Mouse (Mus musculus): ENCODE results near the gene Rhox2a. TPM values are rescaled to one million over a fixed set of nuclear protein-coding genes. Genes with fewer than 3 reads are reported as not detected.

The Rhox2a gene
- not detected for polyA plus RNA-seq (2014; fragmentation: Illumina TruSeq; extraction: RNeasy Lipid Tissue Mini Kit (QIAGEN cat#74804); ENCODE audit: low replicate concordance)

DNA sequence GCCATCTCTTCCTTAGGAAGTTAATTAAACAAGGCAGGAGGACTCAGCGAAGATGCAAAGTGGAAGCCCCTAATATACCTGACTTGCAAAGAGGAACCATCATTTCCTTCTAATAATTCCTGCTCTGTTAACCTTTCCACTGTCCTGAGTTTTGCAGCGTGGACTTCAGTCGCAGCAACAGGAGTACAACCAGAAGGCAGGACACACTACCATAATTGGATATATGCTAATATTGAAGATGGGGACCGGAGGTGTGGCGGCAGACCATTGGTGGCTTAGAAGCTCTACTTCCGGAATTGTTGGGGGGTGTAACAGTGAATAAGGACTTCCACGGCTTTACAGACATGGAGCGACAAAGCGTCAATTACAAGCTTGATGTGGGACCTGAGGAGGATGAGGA lies at the start of gene Rhox2a:
TSS of gene Rhox2a (plus strand) at position 301 of the 400 bp plus-strand sequence.

DNA sequence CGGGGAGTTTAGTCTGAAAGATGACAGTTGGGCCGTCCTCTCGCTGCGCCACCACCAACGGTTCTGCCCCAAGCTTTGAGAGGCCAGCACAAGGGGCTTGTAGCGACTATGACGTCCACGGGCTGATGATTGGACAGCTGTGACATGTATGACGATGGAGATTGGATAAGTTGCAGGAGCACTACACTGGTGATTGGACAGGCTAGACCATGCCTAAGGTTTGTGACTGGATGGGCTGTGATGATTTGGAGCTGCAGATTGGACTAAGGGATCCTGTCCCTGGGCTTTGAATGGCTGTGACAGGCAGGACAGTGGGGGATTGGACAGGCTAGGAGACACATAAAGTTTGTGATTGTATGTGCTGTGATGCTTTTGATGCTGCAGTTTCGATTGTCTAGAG lies 33.8 kb upstream of the Rhox2a start, which contains the start of gene Gm9:
TSS of gene Gm9 (minus strand) at position 101 of the 400 bp plus-strand sequence.

DNA sequence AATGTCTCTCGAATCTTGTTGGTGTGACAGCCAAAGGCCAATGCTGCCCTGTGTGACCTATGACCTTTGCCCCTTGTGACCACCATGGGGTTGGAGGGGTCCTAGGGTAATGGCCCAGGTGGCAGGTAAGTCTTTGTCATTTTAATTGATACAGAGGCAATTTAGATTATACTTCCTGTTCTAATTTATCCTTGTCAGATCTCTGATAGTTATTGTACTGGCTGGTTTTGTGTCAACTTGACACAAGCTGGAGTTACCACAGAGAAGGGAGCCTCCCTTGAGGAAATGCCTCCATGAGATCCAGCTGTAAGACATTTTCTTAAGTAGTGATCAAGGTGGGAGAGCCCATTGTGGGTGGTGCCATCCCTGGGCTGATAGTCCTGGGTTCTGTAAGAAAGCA lies 22.6 kb upstream of the Rhox2a start, which contains the start of gene Rhox1:
TSS of gene Rhox1 (minus strand) at position 101 of the 400 bp plus-strand sequence.

DNA sequence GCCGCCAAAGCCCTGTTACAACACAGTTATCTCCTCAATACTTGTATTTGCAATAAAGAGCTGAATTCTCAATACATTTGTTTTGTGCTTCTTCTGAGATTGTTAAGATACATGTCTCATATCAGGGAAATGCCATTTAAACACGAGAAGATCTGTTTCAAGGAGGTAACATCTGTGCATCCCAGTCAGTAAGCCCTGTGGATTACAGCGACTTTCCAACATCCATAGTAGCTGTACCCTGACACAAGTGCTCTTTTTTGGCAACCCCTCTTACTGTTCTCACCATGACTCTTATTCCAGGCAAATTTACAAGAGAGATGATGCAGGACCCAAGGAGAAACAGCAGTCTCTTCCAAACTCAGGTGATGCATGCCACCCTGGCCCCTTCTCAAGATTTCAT lies 4.8 kb downstream of the Rhox2a start, which contains the start of gene Rhox3a:
TSS of gene Rhox3a (plus strand) at position 301 of the 400 bp plus-strand sequence.

DNA sequence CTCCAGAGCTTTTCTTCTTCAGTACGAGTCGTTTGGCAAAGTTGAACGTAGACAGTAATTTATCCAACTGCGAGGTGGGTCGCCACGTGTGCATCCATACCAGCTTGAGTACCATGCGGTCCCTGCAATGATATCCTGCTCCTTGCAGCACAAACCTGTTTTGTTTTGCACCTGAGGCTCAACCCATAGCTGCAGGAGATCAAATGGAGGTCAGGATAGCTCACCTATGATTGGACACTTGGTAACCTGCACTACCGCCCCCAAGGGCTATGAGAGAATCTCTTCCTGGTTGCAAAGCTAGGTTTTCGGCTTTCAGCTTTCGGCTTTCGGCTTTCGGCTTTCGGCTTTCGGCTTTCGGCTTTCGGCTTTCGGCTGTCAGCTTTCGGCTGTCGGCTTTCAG lies 20.3 kb downstream of the Rhox2a start, which contains the start of gene Rhox4a:
TSS of gene Rhox4a (plus strand) at position 301 of the 400 bp plus-strand sequence.

Other genes starting within 250 kb of the Rhox2a start
- gene Sowahd, start 196.1 kb upstream of the Rhox2a start, polyA plus RNA-seq (2014; fragmentation: Illumina TruSeq; extraction: RNeasy Lipid Tissue Mini Kit (QIAGEN cat#74804); ENCODE audit: low replicate concordance) = not detected
- gene Rpl39, start 159.6 kb upstream of the Rhox2a start, polyA plus RNA-seq (2014; fragmentation: Illumina TruSeq; extraction: RNeasy Lipid Tissue Mini Kit (QIAGEN cat#74804); ENCODE audit: low replicate concordance) = 805 TPM
- gene Upf3b, start 134.7 kb upstream of the Rhox2a start, polyA plus RNA-seq (2014; fragmentation: Illumina TruSeq; extraction: RNeasy Lipid Tissue Mini Kit (QIAGEN cat#74804); ENCODE audit: low replicate concordance) = 94.7 TPM
- gene Nkap, start 118.2 kb upstream of the Rhox2a start, polyA plus RNA-seq (2014; fragmentation: Illumina TruSeq; extraction: RNeasy Lipid Tissue Mini Kit (QIAGEN cat#74804); ENCODE audit: low replicate concordance) = 50.7 TPM
- gene Akap14, start 76.1 kb upstream of the Rhox2a start, polyA plus RNA-seq (2014; fragmentation: Illumina TruSeq; extraction: RNeasy Lipid Tissue Mini Kit (QIAGEN cat#74804); ENCODE audit: low replicate concordance) = 0.56 TPM
- 344 TPM for gene Ndufa1, start 53.8 kb upstream of the Rhox2a start, polyA plus RNA-seq (2014; fragmentation: Illumina TruSeq; extraction: RNeasy Lipid Tissue Mini Kit (QIAGEN cat#74804); ENCODE audit: low replicate concordance)
- 0.37 TPM for gene Rnf113a1, start 53.7 kb upstream of the Rhox2a start, polyA plus RNA-seq (2014; fragmentation: Illumina TruSeq; extraction: RNeasy Lipid Tissue Mini Kit (QIAGEN cat#74804); ENCODE audit: low replicate concordance)
- not detected for gene Gm9, start 33.9 kb upstream of the Rhox2a start, polyA plus RNA-seq (2014; fragmentation: Illumina TruSeq; extraction: RNeasy Lipid Tissue Mini Kit (QIAGEN cat#74804); ENCODE audit: low replicate concordance)
- not detected for gene Rhox1, start 22.7 kb upstream of the Rhox2a start, polyA plus RNA-seq (2014; fragmentation: Illumina TruSeq; extraction: RNeasy Lipid Tissue Mini Kit (QIAGEN cat#74804); ENCODE audit: low replicate concordance)
- gene Rhox3a, start 4.9 kb downstream of the Rhox2a start, polyA plus RNA-seq (2014; fragmentation: Illumina TruSeq; extraction: RNeasy Lipid Tissue Mini Kit (QIAGEN cat#74804); ENCODE audit: low replicate concordance) = not detected
- not detected for gene Rhox4a, start 20.4 kb downstream of the Rhox2a start, polyA plus RNA-seq (2014; fragmentation: Illumina TruSeq; extraction: RNeasy Lipid Tissue Mini Kit (QIAGEN cat#74804); ENCODE audit: low replicate concordance)
- not detected for gene Rhox3a2, start 135.1 kb downstream of the Rhox2a start, polyA plus RNA-seq (2014; fragmentation: Illumina TruSeq; extraction: RNeasy Lipid Tissue Mini Kit (QIAGEN cat#74804); ENCODE audit: low replicate concordance)
- gene Rhox4a2, start 145.9 kb downstream of the Rhox2a start, polyA plus RNA-seq (2014; fragmentation: Illumina TruSeq; extraction: RNeasy Lipid Tissue Mini Kit (QIAGEN cat#74804); ENCODE audit: low replicate concordance) = not detected
- not detected for gene Rhox2b, start 167.1 kb downstream of the Rhox2a start, polyA plus RNA-seq (2014; fragmentation: Illumina TruSeq; extraction: RNeasy Lipid Tissue Mini Kit (QIAGEN cat#74804); ENCODE audit: low replicate concordance)
- not detected for gene Rhox4b, start 187.5 kb downstream of the Rhox2a start, polyA plus RNA-seq (2014; fragmentation: Illumina TruSeq; extraction: RNeasy Lipid Tissue Mini Kit (QIAGEN cat#74804); ENCODE audit: low replicate concordance)
- not detected for gene Rhox2c, start 208.7 kb downstream of the Rhox2a start, polyA plus RNA-seq (2014; fragmentation: Illumina TruSeq; extraction: RNeasy Lipid Tissue Mini Kit (QIAGEN cat#74804); ENCODE audit: low replicate concordance)
- not detected for gene Rhox3c, start 213.6 kb downstream of the Rhox2a start, polyA plus RNA-seq (2014; fragmentation: Illumina TruSeq; extraction: RNeasy Lipid Tissue Mini Kit (QIAGEN cat#74804); ENCODE audit: low replicate concordance)
- gene Rhox4c, start 235.4 kb downstream of the Rhox2a start, polyA plus RNA-seq (2014; fragmentation: Illumina TruSeq; extraction: RNeasy Lipid Tissue Mini Kit (QIAGEN cat#74804); ENCODE audit: low replicate concordance) = not detected
- not detected for gene Rhox2d, start 248.5 kb downstream of the Rhox2a start, polyA plus RNA-seq (2014; fragmentation: Illumina TruSeq; extraction: RNeasy Lipid Tissue Mini Kit (QIAGEN cat#74804); ENCODE audit: low replicate concordance)

Measured in small intestine, adult 10 weeks (tissue).